Mouse (Mus musculus): Measurements from ENCODE around the gene Cox7a1. TPM values are rescaled to one million over a fixed set of nuclear protein-coding genes. Genes with fewer than 3 reads are reported as not detected.

The Cox7a1 gene
- total RNA-seq, 2 experiments from 2014 or later: 5.5 to 6.0 TPM

DNA sequence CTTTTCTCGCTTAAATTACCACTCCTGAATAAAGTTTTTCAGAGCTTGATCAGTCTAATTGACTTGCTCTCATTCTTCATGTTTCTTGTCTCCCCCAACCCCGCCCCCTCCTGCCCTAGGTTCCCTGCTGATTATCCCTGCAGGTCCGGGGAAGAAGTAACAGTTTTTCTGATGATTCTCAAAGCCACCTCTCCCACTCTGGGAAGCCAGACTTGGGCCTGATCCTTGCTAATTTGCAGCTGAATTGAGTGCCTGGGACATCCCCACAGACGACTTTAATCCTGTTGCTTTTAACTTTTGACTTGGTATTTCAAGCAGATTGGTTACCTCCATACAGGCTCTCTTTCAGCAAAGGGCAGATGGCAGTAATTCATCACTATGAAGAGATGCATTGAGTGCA, 27.1 kb downstream of the Cox7a1 start:
- intact Hi-C loops (cut with DNase I): no loop called here
- no peak for DNase-seq (ENCODE audit: low spot score in 2 of 2)

DNA sequence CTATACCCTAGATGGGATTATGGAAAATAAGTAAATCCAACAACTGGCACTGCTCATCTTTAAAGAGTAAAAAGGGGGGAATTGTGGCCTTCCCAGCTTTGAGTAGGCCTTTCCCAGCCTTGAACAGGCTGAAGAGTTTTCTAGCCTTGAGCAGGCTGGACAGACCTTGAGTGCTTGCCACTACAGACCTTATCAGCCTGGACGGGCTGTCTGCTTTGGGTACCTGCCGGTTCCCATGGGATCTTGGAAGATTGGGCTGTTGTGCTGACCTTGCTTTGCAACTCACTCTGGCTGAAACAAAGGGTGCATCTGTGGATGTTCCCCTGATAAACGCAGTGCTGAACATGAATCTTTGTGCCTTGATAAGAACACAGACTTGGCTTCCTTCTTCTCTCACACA, 29.9 kb downstream of the Cox7a1 start:
- intact Hi-C loops (cut with DNase I): no loop called here
- DNase-seq (ENCODE audit: low spot score in 2 of 2): no peak

DNA sequence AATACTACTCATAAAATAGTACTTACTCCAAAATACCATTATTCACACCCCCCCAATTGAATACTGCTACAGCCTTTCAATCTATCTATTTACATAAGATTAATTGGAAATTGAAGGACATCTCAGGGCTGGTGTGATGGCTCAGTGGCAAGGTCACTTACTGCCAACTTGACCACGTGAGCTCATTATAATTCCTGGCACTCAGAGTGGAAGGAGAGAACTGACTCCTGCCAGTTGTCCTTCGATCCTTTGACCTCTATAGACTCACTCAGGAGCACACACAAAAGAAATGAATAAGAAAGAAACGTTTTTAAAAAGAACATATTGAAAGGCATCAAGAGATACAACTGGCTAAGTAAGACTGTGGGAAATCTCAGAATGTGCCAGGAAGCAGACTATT, 31.9 kb downstream of the Cox7a1 start:
- DNase-seq (ENCODE audit: low spot score in 2 of 2): no peak
- intact Hi-C loops (cut with DNase I): loop anchor here (5.0 kb wide), 1 partner anchor 34 kb away; the partner anchor contains the start of gene Cox7a1

DNA sequence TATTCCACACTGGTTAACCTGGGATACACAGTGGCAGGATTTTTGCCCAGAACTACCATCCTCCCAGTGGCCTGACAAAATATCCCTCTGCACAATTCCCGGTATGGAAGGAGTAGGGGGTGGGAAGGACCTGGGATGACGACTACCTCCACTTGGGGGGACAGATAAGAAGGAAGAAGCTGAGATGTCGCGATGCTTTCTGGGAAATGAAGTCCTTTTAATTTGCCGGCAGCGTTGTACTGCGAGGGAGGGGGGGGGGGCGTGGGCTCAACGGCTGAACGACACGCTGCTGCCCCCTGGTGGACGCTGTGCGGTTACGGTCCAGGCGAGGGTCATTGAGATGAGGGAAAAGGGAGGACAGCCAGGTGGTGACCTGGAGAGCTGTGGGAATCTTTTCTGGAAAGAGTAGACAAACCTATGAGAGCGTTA, 32.8 kb downstream of the Cox7a1 start:
- intact Hi-C loops (cut with DNase I): loop anchor here (5.0 kb wide), 1 partner anchor 34 kb away; the partner anchor contains the start of gene Cox7a1

DNA sequence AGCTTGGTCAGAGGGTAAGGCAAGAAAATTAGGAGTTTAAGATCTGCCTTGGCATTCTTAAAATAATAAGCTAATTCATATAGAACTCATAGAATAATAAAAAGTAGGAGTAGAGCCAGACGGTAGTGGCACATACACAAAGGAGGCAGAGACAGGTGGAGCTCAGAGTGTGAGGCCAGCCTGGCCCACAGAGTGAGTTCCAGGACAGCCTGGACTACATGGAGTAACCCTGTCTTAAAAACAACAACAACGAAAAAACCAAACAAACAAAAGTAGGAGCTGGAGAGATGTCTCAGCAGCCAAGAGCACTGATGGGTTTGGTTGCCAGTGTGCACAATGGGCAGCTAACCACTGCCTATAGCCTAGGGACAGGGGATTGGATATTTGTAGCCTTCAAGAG, 33.3 kb downstream of the Cox7a1 start:
- no peak for DNase-seq (ENCODE audit: low spot score in 2 of 2)
- intact Hi-C loops (cut with DNase I): loop anchor here (5.0 kb wide), 1 partner anchor 35 kb away; the partner anchor contains the start of gene Cox7a1

More for the DNA sequence above, 32.8 kb downstream of the Cox7a1 start:
- DNase-seq (ENCODE audit: low spot score in 2 of 2): peak; percentile 60 to 78

DNA sequence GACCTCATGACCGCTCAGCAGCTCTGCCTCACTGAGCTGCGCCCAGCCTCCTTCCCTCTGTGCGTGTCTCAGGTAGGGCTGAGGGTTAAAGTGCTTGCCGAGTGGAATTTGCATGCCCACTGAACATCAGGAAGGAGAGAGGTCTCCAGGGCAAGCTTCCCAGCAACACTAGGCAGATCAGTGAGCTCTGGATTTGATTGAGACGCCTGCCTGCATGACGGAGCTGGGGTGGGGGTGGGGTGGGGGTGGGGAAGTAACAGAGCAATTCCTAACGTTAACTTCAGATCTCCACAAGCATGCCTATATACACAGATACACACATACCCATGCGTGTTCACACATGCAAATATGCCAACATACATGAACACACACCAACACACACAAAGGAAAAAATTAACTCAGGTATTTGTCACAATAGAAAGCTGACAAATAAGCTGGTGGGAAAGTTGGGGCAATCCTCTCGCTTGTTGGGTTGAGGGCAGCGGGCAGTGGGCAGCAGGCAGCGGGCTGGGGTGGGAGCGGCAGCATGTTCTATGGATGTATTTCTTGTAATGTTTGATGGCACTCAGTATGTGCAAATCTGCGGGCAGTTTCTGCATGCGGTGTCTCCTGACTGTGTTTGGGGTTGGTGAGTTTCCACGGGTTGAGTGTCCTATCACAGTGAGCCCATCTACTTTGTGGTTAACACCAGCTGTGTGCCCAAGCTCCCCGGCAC, 35.5 kb downstream of the Cox7a1 start:
- intact Hi-C loops (cut with DNase I): loop anchor here (5.0 kb wide), 1 partner anchor 37 kb away; the partner anchor contains the start of gene Cox7a1
- DNase-seq (ENCODE audit: low spot score in 2 of 2): peak; percentile 37 to 38

DNA sequence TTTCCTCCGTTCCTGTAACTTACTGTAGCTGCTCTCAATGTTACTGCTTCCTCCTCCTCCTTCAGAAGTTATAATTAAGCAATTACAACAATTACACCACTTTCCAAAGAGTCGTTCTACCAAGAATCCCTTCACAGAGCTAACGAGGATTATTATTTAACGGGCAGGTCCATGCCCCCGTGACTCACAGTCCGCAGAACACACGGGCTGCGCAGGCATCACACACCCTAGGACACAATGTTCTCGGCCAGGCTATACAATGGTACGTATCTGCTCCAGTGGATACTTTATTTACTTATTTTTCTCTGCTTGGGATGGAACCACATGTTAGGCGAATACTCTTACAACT, 36.0 kb downstream of the Cox7a1 start:
- no peak for DNase-seq (ENCODE audit: low spot score in 2 of 2)
- intact Hi-C loops (cut with DNase I): no loop called here

DNA sequence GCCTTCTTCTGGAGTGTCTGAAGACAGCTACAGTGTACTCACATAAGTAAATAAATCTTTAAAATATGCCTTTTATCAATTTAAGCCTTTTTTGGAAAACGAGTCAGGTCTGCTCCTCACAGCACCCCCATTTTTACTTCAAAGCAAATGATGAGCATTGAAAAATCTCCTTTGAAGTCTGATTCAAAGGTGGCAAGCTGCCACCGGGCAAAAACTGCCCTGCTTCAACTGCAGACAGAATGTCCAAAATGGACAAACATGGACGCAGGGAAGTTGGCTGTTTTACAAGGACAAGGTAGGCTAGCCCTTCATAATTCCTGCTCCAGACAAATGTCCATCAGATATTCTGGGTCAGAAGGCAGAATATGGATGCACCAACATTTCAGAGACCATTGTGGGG, 37.5 kb downstream of the Cox7a1 start:
- DNase-seq (ENCODE audit: low spot score in 2 of 2): no peak
- intact Hi-C loops (cut with DNase I): no loop called here

DNA sequence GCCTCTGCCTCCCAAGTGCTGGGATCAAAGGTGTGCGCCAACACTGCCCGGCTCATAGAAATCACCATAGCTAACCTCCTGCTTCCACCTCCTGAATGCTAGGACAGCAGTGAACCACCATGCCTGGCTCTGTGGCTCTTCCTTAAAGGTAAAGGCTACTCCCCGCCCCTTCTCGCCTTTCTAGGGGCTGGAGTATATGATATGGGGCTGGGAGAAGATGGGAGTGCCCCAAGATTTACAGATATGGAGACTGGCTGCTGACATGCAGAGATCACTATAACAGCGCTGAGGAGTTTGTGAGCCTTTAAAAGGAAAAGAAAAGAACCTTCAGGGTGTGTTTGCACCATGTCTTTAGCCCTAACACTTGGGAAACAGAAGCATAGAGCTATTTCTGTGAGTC, 38.3 kb downstream of the Cox7a1 start:
- no peak for DNase-seq (ENCODE audit: low spot score in 2 of 2)
- intact Hi-C loops (cut with DNase I): no loop called here

DNA sequence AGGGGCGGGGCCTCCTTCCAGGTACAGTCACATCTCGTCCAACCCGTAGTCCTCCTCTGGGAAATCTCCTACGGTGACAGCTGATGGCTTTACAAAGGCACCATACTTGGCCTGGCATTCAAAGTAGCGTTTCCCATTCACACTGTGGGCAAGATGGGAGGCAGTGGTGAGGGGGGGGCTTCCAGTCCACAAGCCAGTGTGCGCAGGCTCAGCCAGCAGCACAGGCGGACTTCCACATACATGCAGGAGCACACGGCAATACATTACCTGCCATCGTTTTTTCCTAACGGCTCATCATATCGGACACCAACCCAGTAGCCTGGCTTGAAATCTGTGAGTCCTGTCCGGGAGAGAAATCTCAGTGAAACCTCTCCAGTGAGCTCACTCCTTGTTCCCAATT, 40.3 kb downstream of the Cox7a1 start:
- no peak for DNase-seq (ENCODE audit: low spot score in 2 of 2)
- intact Hi-C loops (cut with DNase I): no loop called here

DNA sequence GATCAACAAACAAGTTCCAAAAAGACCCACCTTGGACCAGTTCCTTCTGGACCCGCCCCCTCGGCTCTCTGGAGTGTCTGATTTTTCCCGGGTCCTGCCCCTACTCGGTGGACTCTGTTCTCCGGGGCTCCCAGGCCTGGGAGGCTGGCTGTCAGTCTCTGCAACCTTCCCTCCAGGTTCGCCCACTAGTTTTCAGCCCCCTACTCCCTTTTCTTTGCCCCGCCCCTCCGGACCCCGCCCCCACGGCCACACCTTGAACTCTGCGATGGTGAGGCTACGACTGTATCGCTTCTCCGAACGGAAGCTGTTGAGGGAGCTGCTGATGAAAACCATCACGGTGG, 47.4 kb downstream of the Cox7a1 start:
- no peak for DNase-seq (ENCODE audit: low spot score in 2 of 2)
- intact Hi-C loops (cut with DNase I): no loop called here

DNA sequence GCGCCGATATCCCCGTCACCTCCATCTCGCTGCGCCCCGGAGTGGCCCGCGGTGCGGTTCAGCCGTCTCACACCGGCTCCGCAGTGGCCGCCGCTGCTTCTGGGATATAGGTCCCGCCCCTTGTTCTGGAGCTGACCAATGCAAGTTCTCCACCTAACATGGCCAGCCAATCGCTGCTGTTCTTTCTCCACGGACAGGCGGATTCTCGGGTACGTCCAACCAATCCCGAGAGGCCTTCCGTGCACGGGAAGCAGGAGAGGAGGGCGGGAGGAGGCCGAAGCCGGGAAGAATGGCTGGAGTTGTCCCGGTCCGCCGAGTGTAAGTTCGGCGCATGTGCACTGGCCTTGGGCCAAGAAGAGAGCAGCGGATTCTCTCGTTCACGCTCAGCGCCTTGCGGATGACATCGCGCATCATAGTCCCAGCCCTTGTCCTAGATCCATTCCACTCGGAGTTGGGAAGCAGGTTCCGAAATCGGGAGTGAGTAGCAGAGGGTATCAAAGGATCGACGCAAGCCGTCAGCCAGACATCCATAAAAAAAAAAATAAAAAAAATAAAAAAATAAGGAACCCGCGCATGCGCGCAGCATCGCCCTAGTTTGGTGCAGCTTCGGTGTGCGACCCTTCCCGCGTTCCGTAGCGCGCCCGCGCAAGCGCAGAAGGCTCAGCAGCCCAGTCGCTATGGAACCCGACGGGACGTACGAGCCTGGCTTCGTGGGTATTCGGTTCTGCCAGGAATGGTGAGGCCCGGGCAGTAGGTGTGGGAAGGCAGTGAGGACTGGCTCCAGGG, 47.9 kb downstream of the Cox7a1 start, which contains the start of the genes Polr2i and Tbcb:
TSS of gene Polr2i (plus strand) at position 280 of the 786 bp plus-strand sequence.
TSS of gene Tbcb (minus strand) at position 604 of the 786 bp plus-strand sequence.
- intact Hi-C loops (cut with DNase I): loop anchor here (1.0 to 2.0 kb wide), 2 partner anchors 48 to 57 kb away; partner anchors contain the start of genes Thap8 and Wdr62
- DNase-seq (ENCODE audit: low spot score in 2 of 2): peak; percentile 99 to 100

DNA sequence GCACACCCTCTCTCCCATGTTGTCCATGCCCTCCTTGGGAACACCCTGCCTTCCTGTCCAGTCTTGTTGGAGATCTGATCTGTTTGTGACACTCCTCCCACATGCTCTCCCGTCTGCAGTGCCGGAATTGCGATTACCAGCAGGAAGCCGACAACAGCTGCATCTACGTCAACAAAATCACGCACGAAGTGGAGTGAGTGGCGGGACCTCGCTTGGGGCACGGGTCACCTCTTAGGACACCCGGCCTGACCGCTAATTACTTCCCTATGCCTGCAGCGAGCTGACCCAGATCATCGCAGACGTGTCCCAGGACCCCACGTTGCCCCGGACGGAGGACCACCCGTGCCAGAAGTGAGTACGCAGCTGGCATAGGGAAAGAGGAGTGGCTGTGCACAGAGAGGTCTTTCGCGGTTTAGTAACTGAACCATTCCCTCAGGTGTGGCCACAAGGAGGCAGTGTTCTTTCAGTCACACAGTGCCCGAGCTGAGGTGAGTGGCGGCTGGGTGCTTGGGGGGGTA, 48.7 kb downstream of the Cox7a1 start:
- intact Hi-C loops (cut with DNase I): loop anchor here (1.0 to 2.0 kb wide), 2 partner anchors 48 to 56 kb away; partner anchors contain the start of genes Thap8 and Wdr62

DNA sequence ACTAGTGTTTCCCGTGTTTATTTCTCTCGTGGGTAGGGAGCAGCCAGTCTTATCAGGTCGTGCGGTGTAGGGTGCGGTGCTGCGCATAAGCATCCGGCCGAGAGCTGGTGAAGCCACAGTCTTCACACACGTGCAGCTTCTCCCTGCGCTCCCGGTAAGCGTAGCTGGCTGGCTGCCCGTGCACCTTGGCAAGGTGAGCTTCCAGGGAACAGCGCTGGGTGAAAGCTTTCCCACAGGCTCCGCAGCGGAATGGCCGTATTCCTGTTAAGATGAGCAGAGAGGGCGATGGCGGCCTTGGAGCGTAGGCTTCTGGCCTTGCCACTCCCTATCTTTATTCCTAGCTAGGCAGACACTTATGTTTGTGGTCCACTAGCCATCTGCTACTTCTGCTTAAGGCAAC, 49.4 kb downstream of the Cox7a1 start:
- peak in 1 of 2 experiments; percentile 32 for DNase-seq (ENCODE audit: low spot score in 2 of 2)
- intact Hi-C loops (cut with DNase I): loop anchor here (2.0 kb wide), 1 partner anchor 55 kb away; no protein-coding TSS in a partner anchor

More for the DNA sequence above, 48.7 kb downstream of the Cox7a1 start:
- peak in 1 of 2 experiments; percentile 40 for DNase-seq (ENCODE audit: low spot score in 2 of 2)

DNA sequence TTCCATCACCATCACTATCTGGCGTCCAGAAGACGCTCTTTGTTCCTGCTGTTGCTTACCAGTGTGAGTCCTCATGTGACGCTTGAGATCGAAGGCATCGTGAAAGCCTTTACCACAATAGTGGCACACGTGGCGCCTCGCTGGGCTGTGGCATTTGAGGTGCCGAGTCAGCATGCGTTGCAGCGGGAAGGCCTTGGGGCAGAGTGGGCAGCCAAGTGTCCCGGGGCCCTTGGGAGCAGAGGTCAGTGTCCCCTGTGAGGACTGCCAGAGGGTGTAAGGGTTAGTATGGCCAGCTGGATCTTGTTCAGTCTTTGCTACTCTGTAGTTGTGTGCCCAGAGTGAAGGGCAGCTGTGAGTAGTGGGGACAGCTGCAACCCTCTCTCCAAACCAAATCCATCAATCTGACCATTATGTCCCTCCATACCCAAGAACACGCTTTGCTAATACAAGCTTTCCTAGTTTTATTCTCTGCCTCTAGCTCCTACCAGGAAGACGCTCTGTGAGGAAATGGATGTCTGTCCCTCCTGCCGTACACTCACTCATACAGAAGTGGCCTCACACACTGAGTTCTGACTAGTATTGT, 50.4 kb downstream of the Cox7a1 start:
- intact Hi-C loops (cut with DNase I): no loop called here

DNA sequence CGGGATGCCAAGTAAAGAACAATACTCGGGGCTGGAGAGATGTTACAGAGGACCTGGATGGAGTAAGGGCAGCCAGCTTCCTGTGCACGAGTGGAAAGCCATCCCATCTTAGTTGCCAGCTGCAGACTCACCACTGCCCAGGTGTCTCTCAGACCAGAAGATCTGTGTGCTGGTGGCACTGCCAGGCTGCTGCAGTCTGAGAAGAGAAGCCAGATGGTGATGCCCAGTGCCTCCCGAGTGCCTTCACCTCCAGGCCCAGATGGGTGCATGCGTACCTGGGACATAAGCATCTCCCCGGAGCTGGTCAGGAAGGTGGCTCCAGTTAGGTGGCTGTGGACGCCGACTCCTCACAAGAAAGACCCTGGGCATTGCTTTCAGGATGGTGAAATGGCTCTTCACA, 51.1 kb downstream of the Cox7a1 start:
- no peak for DNase-seq (ENCODE audit: low spot score in 2 of 2)
- intact Hi-C loops (cut with DNase I): no loop called here

More for the DNA sequence above, 50.4 kb downstream of the Cox7a1 start:
- DNase-seq (ENCODE audit: low spot score in 2 of 2): no peak

DNA sequence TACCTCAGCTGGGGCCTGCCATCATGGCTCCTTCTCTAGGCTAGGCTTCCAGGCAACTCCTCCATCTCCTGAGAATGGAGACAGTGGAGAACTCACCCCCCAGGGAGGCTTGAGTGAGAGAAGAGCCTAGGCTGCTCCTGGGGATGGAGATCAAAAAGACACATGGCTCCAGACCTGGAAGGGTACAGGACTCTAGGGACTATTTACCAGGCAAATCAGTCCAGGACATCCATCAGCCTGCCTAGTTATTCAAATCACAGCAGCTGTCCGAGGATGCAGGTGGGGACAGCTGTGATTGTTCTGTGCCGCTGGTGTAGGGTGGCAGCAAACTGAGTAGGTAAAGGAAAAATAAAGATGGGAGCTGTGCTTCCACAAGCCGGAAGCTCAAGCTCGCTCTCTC, 51.7 kb downstream of the Cox7a1 start, which contains the start of gene Ovol3:
TSS of gene Ovol3 (minus strand) at position 101 of the 400 bp plus-strand sequence.
- intact Hi-C loops (cut with DNase I): no loop called here
- no peak for DNase-seq (ENCODE audit: low spot score in 2 of 2)
